Mouse (Mus musculus): ENCODE measurements around the gene Kcnmb4.

GRCm38 (mm10) chr10:116410826-116411225 lies 62.9 kb downstream of the Kcnmb4 start:
- no peak for TF ChIP-seq CTCF (IDR thresholded peaks at IDR 0.05; ENCODE audit: control insufficient read depth, insufficient read depth, low read length)
- TF ChIP-seq POLR2A (IDR thresholded peaks at IDR 0.05; ENCODE audit: borderline replicate concordance, control insufficient read depth, low read depth, low read length), result no peak
